Mouse (Mus musculus) liver, embryonic 16.5 days (tissue): Measurements from ENCODE around the gene Rbms3. TPM values are rescaled to one million over a fixed set of nuclear protein-coding genes. Genes with fewer than 3 reads are reported as not detected.

Experiments used
- ATAC-seq: fragments of 200-750 bp; cut with Nextera tagmentation; 2 replicates; pipeline ENCODE4 v1.8.0; 2017; ENCODE audit warnings: low read depth, mild to moderate bottlenecking, moderate number of reproducible peaks, moderate library complexity
- H3K27ac ChIP-seq: fragments of 300-500 bp; sonication (generic); 2 replicates; pipeline ENCODE4 v1.5.1; 2014; ENCODE audit warnings: mild to moderate bottlenecking, low read length
- H3K27me3 ChIP-seq: fragments of 300-500 bp; sonication (generic); 2 replicates; pipeline ENCODE4 v1.6.1; 2014; ENCODE audit warnings: low read depth, low read length, mixed read lengths; ENCODE audit not compliant: control insufficient read depth, insufficient read depth
- H3K36me3 ChIP-seq: fragments of 300-500 bp; sonication (generic); 2 replicates; pipeline ENCODE4 v1.6.1; 2014; ENCODE audit warnings: mild to moderate bottlenecking; ENCODE audit not compliant: control insufficient read depth, insufficient read depth
- H3K4me1 ChIP-seq: fragments of 300-500 bp; sonication (generic); 2 replicates; pipeline ENCODE4 v1.6.1; 2014; ENCODE audit warnings: low read depth, low read length, mixed read lengths; ENCODE audit not compliant: control insufficient read depth
- H3K4me2 ChIP-seq: fragments of 300-500 bp; sonication (generic); 2 replicates; pipeline ENCODE4 v1.6.1; 2014; ENCODE audit warnings: low read depth, low read length, mixed read lengths
- H3K4me3 ChIP-seq: fragments of 300-500 bp; sonication (generic); 2 replicates; pipeline ENCODE4 v1.5.1; 2014; ENCODE audit warnings: low read depth, mild to moderate bottlenecking, low read length
- H3K9ac ChIP-seq: fragments of 300-500 bp; sonication (generic); 2 replicates; pipeline ENCODE4 v1.6.1; 2014; ENCODE audit warnings: low read depth, low read length
- H3K9me3 ChIP-seq: fragments of 300-500 bp; sonication (generic); replicated peaks from 2 replicates; pipeline ENCODE4 v1.6.1; 2016; ENCODE audit warnings: low read length; ENCODE audit not compliant: control insufficient read depth
- WGBS: fragments of 180-500 bp; shearing (Covaris S2); extraction: QIAGEN DNeasy Blood & Tissue Kit; methylation state at CpG from one replicate; pipeline ENCODE4 v1.1.7; 2014; ENCODE audit not compliant: insufficient replicate concordance; 5-methylcytosine and 5-hydroxymethylcytosine counted together
- polyA plus RNA-seq: library from polyadenylated mRNA; unstranded; fragments of >200 nt; fragmentation: Nextera tagmentation; extraction: Ambion mirVana; gene quantifications from 2 replicates; pipeline ENCODE4 v1.2.1, GENCODE M21; 2015

Rbms3 gene
- polyA plus RNA-seq, 1 experiment from 2014 or later, result 3.5 TPM

- H3K27ac ChIP-seq, result no peak overlapping the region
- no peaks in the 10 kb centered on the region for H3K9me3 ChIP-seq
- 73% methylated on average over 5 of the region's 5 CpGs for WGBS
These were observed 648.9 kb downstream of the Rbms3 start for GRCm38 (mm10) chr9:116980801-116981200.

GRCm38 (mm10) chr9:116977428-116977827, 652.3 kb downstream of the Rbms3 start:
- Histone ChIP-seq H3K9me3 (no peaks in the 10 kb centered on the region), H3K4me3 (no peak overlapping the region), H3K36me3 (no peaks in the 10 kb centered on the region), H3K27me3 (no peaks in the 10 kb centered on the region), H3K27ac (no peak overlapping the region), H3K9ac (no peak overlapping the region), H3K4me1 (no peaks in the 10 kb centered on the region), H3K4me2 (no peak overlapping the region)
- ATAC-seq, result no peak
- 76% methylated on average over 6 of the region's 6 CpGs for WGBS

More at GRCm38 (mm10) chr9:116980801-116981200, 648.9 kb downstream of the Rbms3 start:
- H3K4me1 ChIP-seq, result no peaks in the 10 kb centered on the region
- no peaks in the 10 kb centered on the region for H3K27me3 ChIP-seq
- H3K4me3 ChIP-seq, result no peak overlapping the region
- H3K9ac ChIP-seq, result no peak overlapping the region
- no peak overlapping the region for H3K4me2 ChIP-seq
- no peak for ATAC-seq
- no peaks in the 10 kb centered on the region for H3K36me3 ChIP-seq

GRCm38 (mm10) chr9:116976575-116977408, 652.9 kb downstream of the Rbms3 start:
- Histone ChIP-seq H3K27ac (no peak overlapping the region), H3K9ac (no peak overlapping the region), H3K4me2 (no peak overlapping the region), H3K4me3 (no peak overlapping the region), H3K27me3 (no peaks in the 10 kb centered on the region), H3K36me3 (no peaks in the 10 kb centered on the region), H3K9me3 (no peaks in the 10 kb centered on the region), H3K4me1 (no peaks in the 10 kb centered on the region)
- ATAC-seq, result no peak
- WGBS, result 71% methylated on average over 20 of the region's 21 CpGs

- ATAC-seq, result no peak
- Histone ChIP-seq H3K27me3 (no peaks in the 10 kb centered on the region), H3K27ac (no peak overlapping the region), H3K4me3 (no peak overlapping the region), H3K9ac (no peak overlapping the region), H3K4me2 (no peak overlapping the region), H3K36me3 (no peaks in the 10 kb centered on the region), H3K9me3 (no peaks in the 10 kb centered on the region), H3K4me1 (no peaks in the 10 kb centered on the region)
- WGBS, result 71% methylated on average over 4 of the region's 4 CpGs
These were observed 654.4 kb downstream of the Rbms3 start for GRCm38 (mm10) chr9:116975269-116975668.

GRCm38 (mm10) chr9:116974134-116974533, 655.6 kb downstream of the Rbms3 start:
- no peaks in the 10 kb centered on the region for H3K36me3 ChIP-seq
- H3K27me3 ChIP-seq, result no peaks in the 10 kb centered on the region
- 72% methylated on average over 3 of the region's 3 CpGs for WGBS

GRCm38 (mm10) chr9:116973594-116973993, 656.1 kb downstream of the Rbms3 start:
- H3K27me3 ChIP-seq, result no peaks in the 10 kb centered on the region
- H3K4me3 ChIP-seq, result no peak overlapping the region
- 0 out of 2 replicates have a peak, but pooled peaks have one; percentile 11 for ATAC-seq
- H3K9ac ChIP-seq, result no peak overlapping the region
- H3K27ac ChIP-seq, result no peak overlapping the region
- 24% methylated on average over 2 of the region's 2 CpGs for WGBS
- H3K9me3 ChIP-seq, result no peaks in the 10 kb centered on the region
- H3K36me3 ChIP-seq, result no peaks in the 10 kb centered on the region
- H3K4me2 ChIP-seq, result no peak overlapping the region
- H3K4me1 ChIP-seq, result no peaks in the 10 kb centered on the region

More at GRCm38 (mm10) chr9:116974134-116974533, 655.6 kb downstream of the Rbms3 start:
- Histone ChIP-seq H3K9me3 (no peaks in the 10 kb centered on the region), H3K4me1 (no peaks in the 10 kb centered on the region), H3K27ac (no peak overlapping the region), H3K9ac (no peak overlapping the region), H3K4me2 (no peak overlapping the region), H3K4me3 (no peak overlapping the region)
- no peak for ATAC-seq

GRCm38 (mm10) chr9:116967317-116967716, 662.4 kb downstream of the Rbms3 start:
- Histone ChIP-seq H3K9me3 (no peaks in the 10 kb centered on the region), H3K36me3 (no peaks in the 10 kb centered on the region), H3K4me2 (no peak overlapping the region), H3K4me1 (no peaks in the 10 kb centered on the region), H3K9ac (no peak overlapping the region), H3K27me3 (no peaks in the 10 kb centered on the region), H3K27ac (no peak overlapping the region), H3K4me3 (no peak overlapping the region)
- WGBS, result 81% methylated on average over 3 of the region's 3 CpGs
- ATAC-seq, result no peak

- no peak for ATAC-seq
- no peak overlapping the region for H3K4me2 ChIP-seq
- H3K36me3 ChIP-seq, result no peaks in the 10 kb centered on the region
- WGBS, result 67% methylated on average over 6 of the region's 6 CpGs
- H3K27me3 ChIP-seq, result no peaks in the 10 kb centered on the region
- peaks cover 3% of the 10 kb centered on the region; the same call in 1 of the 2 replicates for H3K9me3 ChIP-seq
- H3K9ac ChIP-seq, result no peak overlapping the region
- H3K27ac ChIP-seq, result no peak overlapping the region
- H3K4me1 ChIP-seq, result no peaks in the 10 kb centered on the region
- H3K4me3 ChIP-seq, result no peak overlapping the region
These were observed 664.0 kb downstream of the Rbms3 start for GRCm38 (mm10) chr9:116965691-116966090.

- Histone ChIP-seq H3K27ac (no peak overlapping the region), H3K4me2 (no peak overlapping the region), H3K36me3 (no peaks in the 10 kb centered on the region), H3K9me3 (peaks cover 3% of the 10 kb centered on the region; the same call in 1 of the 2 replicates), H3K27me3 (no peaks in the 10 kb centered on the region), H3K4me1 (no peaks in the 10 kb centered on the region), H3K9ac (no peak overlapping the region), H3K4me3 (no peak overlapping the region)
- 60% methylated on average over 2 of the region's 2 CpGs for WGBS
- ATAC-seq, result peak; percentile 77
These were observed 673.6 kb downstream of the Rbms3 start for GRCm38 (mm10) chr9:116956156-116956555.
